Mouse (Mus musculus) kidney, adult 2 months (tissue): ENCODE data around the gene Lamtor2.

Experiments used
- CTCF ChIP-seq: fragments of 200-500 bp; conservative IDR thresholded peaks from 2 replicates; pipeline ENCODE4 v1.5.1; 2011; ENCODE audit warnings: low read depth, mild to moderate bottlenecking, control low read depth, low read length, moderate library complexity, mixed read lengths; ENCODE audit not compliant: insufficient read depth, insufficient read length
- POLR2A ChIP-seq: fragments of 200-500 bp; IDR thresholded peaks from one replicate; pipeline ENCODE4 v1.6.1; 2011; ENCODE audit warnings: low read depth, low read length, control low read depth

DNA sequence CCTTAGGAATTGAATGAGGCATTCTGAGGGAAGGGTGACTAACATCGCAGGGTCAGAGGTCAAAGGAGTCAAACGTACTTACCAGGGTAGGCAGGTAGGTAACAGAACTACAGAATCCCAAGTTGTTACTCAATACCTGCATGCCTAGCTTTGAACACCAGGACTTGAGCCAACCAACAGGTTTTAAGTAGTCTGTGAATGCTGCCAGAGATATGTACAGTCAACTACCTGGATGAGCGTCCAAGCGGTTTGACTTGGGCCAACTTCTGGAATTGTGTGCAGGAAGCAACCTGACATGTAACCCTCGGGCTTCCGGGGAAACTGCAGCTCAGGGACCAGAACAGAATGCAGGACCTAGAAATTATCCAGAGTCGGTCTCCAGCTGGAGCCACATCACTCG is 29.8 kb downstream of the Lamtor2 start:
- TF ChIP-seq CTCF, result no peak
- TF ChIP-seq POLR2A, result no peak
